Mouse (Mus musculus): Measurements from ENCODE around the gene Hnrnpf. TPM values are rescaled to one million over a fixed set of nuclear protein-coding genes. Genes with fewer than 3 reads are reported as not detected.

Gene Hnrnpf
- total RNA-seq, 1 experiment from 2014 or later: 372 TPM

GRCm38 (mm10) chr6:117920659-117921640 is 20.8 kb downstream of the Hnrnpf start:
- DNase-seq: no peak

GRCm38 (mm10) chr6:117922041-117922440 is 21.9 kb downstream of the Hnrnpf start:
- DNase-seq: no peak

GRCm38 (mm10) chr6:117926871-117927491 is 26.9 kb downstream of the Hnrnpf start:
- no peak for DNase-seq

GRCm38 (mm10) chr6:117927955-117928354 is 27.8 kb downstream of the Hnrnpf start:
- DNase-seq: no peak

GRCm38 (mm10) chr6:117928746-117929145 is 28.6 kb downstream of the Hnrnpf start:
- DNase-seq: no peak

GRCm38 (mm10) chr6:117929945-117930655 is 30.0 kb downstream of the Hnrnpf start:
- no peak for DNase-seq

- peak; percentile 46 for DNase-seq
These were observed 32.4 kb downstream of the Hnrnpf start for GRCm38 (mm10) chr6:117932325-117933051.

- DNase-seq: no peak
These were observed 34.2 kb downstream of the Hnrnpf start for GRCm38 (mm10) chr6:117934301-117934700.

GRCm38 (mm10) chr6:117935681-117936612 is 35.8 kb downstream of the Hnrnpf start:
- DNase-seq: no peak

GRCm38 (mm10) chr6:117937222-117937932 is 37.3 kb downstream of the Hnrnpf start, which contains the start of gene Fxyd4:
Gene Fxyd4, minus strand, starts transcription at chr6:117937692.
- DNase-seq: no peak

GRCm38 (mm10) chr6:117938951-117939350 is 38.8 kb downstream of the Hnrnpf start:
- DNase-seq: no peak

GRCm38 (mm10) chr6:117942769-117943168 is 42.6 kb downstream of the Hnrnpf start:
- DNase-seq: no peak

- no peak for DNase-seq
These were observed 43.8 kb downstream of the Hnrnpf start for GRCm38 (mm10) chr6:117943899-117944298.

- DNase-seq: no peak
These were observed 52.2 kb downstream of the Hnrnpf start for GRCm38 (mm10) chr6:117952330-117952729.

GRCm38 (mm10) chr6:117956161-117956560 is 56.0 kb downstream of the Hnrnpf start:
- no peak for DNase-seq

- no peak for DNase-seq
These were observed 56.9 kb downstream of the Hnrnpf start for GRCm38 (mm10) chr6:117956851-117957501.

GRCm38 (mm10) chr6:117963201-117963600 is 63.1 kb downstream of the Hnrnpf start:
- no peak for DNase-seq

GRCm38 (mm10) chr6:117966729-117967128 is 66.6 kb downstream of the Hnrnpf start:
- DNase-seq: no peak

All from adrenal gland, postnatal 25 days (tissue).